Mouse (Mus musculus) kidney, adult 2 months (tissue): ENCODE results near the gene Sh3kbp1. TPM values are rescaled to one million over a fixed set of nuclear protein-coding genes. Genes with fewer than 3 reads are reported as not detected.
A peak's percentile ranks its signal among the peaks of the same experiment; 100 is the strongest.

Experiments
- DNase-seq: peaks from one replicate; pipeline ENCODE4 v3.0.0; 2021
- H3K27ac ChIP-seq: fragments of 200-500 bp; 2 replicates; pipeline ENCODE4 v1.5.1; 2012; ENCODE audit warnings: low read depth, low read length, control low read depth, inconsistent platforms; ENCODE audit not compliant: insufficient read depth
- H3K27me3 ChIP-seq: fragments of 200-500 bp; replicated peaks from 2 replicates; pipeline ENCODE4 v1.6.1; 2012; ENCODE audit warnings: mild to moderate bottlenecking, moderate library complexity, low read length, inconsistent platforms; ENCODE audit not compliant: control insufficient read depth, insufficient read depth
- H3K36me3 ChIP-seq: fragments of 200-500 bp; 2 replicates; pipeline ENCODE4 v1.6.1; 2012; ENCODE audit warnings: mild to moderate bottlenecking, moderate library complexity, low read length, inconsistent platforms; ENCODE audit not compliant: control insufficient read depth, insufficient read depth
- H3K4me1 ChIP-seq: fragments of 200-500 bp; 2 replicates; pipeline ENCODE4 v1.6.1; 2011; ENCODE audit warnings: low read length; ENCODE audit not compliant: control insufficient read depth, insufficient read depth
- H3K4me3 ChIP-seq: fragments of 200-500 bp; 2 replicates; pipeline ENCODE4 v1.5.1; 2011; ENCODE audit warnings: mild to moderate bottlenecking, low read depth, low read length, control low read depth; ENCODE audit not compliant: insufficient read depth
- CTCF ChIP-seq: fragments of 200-500 bp; conservative IDR thresholded peaks from 2 replicates; pipeline ENCODE4 v1.5.1; 2011; ENCODE audit warnings: low read depth, mild to moderate bottlenecking, control low read depth, low read length, moderate library complexity, mixed read lengths; ENCODE audit not compliant: insufficient read depth, insufficient read length
- POLR2A ChIP-seq: fragments of 200-500 bp; IDR thresholded peaks from one replicate; pipeline ENCODE4 v1.6.1; 2011; ENCODE audit warnings: low read depth, low read length, control low read depth
- WGBS: fragments of 180-500 bp; shearing (Covaris S2); methylation state at CpG from one replicate; pipeline ENCODE4 v1.1.7; 2018; 5-methylcytosine and 5-hydroxymethylcytosine counted together
- polyA plus RNA-seq: library from polyadenylated mRNA; depleted of rRNA; stranded (reverse); fragments of >200 nt; gene quantifications from 2 replicates; pipeline ENCODE4 v1.2.3, GENCODE M21; 2012

Sh3kbp1 gene
- polyA plus RNA-seq, 1 experiment: 9.4 TPM

- no peaks in the 10 kb centered on the region for H3K36me3 ChIP-seq
- WGBS: 3% methylated on average over 54 of the region's 56 CpGs
- no peak overlapping the region for H3K27ac ChIP-seq
- peak; percentile 12 for DNase-seq
- no peaks in the 10 kb centered on the region for H3K4me1 ChIP-seq
- TF ChIP-seq CTCF (no peak), POLR2A (no peak)
- peak overlapping the region; percentile 70 for H3K4me3 ChIP-seq
- H3K27me3 ChIP-seq: no peaks in the 10 kb centered on the region
Measured at GRCm38 (mm10) chrX:159627588-159628566, 805 bp downstream of the Sh3kbp1 start.

- no peak for DNase-seq
- no peaks in the 10 kb centered on the region for H3K36me3 ChIP-seq
- no peaks in the 10 kb centered on the region for H3K4me1 ChIP-seq
- H3K4me3 ChIP-seq: no peak overlapping the region
- H3K27ac ChIP-seq: no peak overlapping the region
- TF ChIP-seq CTCF (no peak), POLR2A (no peak)
- no peaks in the 10 kb centered on the region for H3K27me3 ChIP-seq
- 53% methylated on average over 4 of the region's 4 CpGs for WGBS
Measured at GRCm38 (mm10) chrX:159628629-159629028, 1.6 kb downstream of the Sh3kbp1 start.

- no peak overlapping the region for H3K27ac ChIP-seq
- no peaks in the 10 kb centered on the region for H3K4me1 ChIP-seq
- DNase-seq: no peak
- H3K4me3 ChIP-seq: no peak overlapping the region
- no peaks in the 10 kb centered on the region for H3K36me3 ChIP-seq
- H3K27me3 ChIP-seq: no peaks in the 10 kb centered on the region
- TF ChIP-seq POLR2A: no peak
- no peak for TF ChIP-seq CTCF
- 67% methylated on average over 2 of the region's 2 CpGs for WGBS
Measured at GRCm38 (mm10) chrX:159629203-159629602, 2.1 kb downstream of the Sh3kbp1 start.

- Histone ChIP-seq H3K36me3 (no peaks in the 10 kb centered on the region), H3K4me1 (no peaks in the 10 kb centered on the region), H3K27ac (no peak overlapping the region), H3K27me3 (no peaks in the 10 kb centered on the region), H3K4me3 (no peak overlapping the region)
- DNase-seq: no peak
- WGBS: 81% methylated on average over 4 of the region's 4 CpGs
- TF ChIP-seq CTCF: no peak
- TF ChIP-seq POLR2A: no peak
Measured at GRCm38 (mm10) chrX:159638500-159639227, 11.6 kb downstream of the Sh3kbp1 start.

GRCm38 (mm10) chrX:159639991-159640390, 12.9 kb downstream of the Sh3kbp1 start:
- DNase-seq: no peak
- 71% methylated on average over 4 of the region's 4 CpGs for WGBS

GRCm38 (mm10) chrX:159645314-159645713, 18.2 kb downstream of the Sh3kbp1 start:
- H3K4me3 ChIP-seq: no peak overlapping the region
- H3K27me3 ChIP-seq: no peaks in the 10 kb centered on the region
- WGBS: 84% methylated on average over 3 of the region's 3 CpGs
- H3K27ac ChIP-seq: no peak overlapping the region
- no peaks in the 10 kb centered on the region for H3K36me3 ChIP-seq
- no peak for DNase-seq
- TF ChIP-seq CTCF: no peak
- TF ChIP-seq POLR2A: no peak
- no peaks in the 10 kb centered on the region for H3K4me1 ChIP-seq

More at GRCm38 (mm10) chrX:159639991-159640390, 12.9 kb downstream of the Sh3kbp1 start:
- H3K27ac ChIP-seq: no peak overlapping the region
- H3K36me3 ChIP-seq: no peaks in the 10 kb centered on the region
- H3K4me3 ChIP-seq: no peak overlapping the region
- no peaks in the 10 kb centered on the region for H3K4me1 ChIP-seq
- TF ChIP-seq CTCF: no peak
- TF ChIP-seq POLR2A: no peak
- no peaks in the 10 kb centered on the region for H3K27me3 ChIP-seq

GRCm38 (mm10) chrX:159647564-159647963, 20.5 kb downstream of the Sh3kbp1 start:
- WGBS: 89% methylated on average over 5 of the region's 5 CpGs
- DNase-seq: no peak
- H3K4me3 ChIP-seq: no peak overlapping the region
- no peak overlapping the region for H3K27ac ChIP-seq
- no peaks in the 10 kb centered on the region for H3K36me3 ChIP-seq
- H3K27me3 ChIP-seq: no peaks in the 10 kb centered on the region
- 0 out of 2 replicates have a peak, but pooled peaks cover 5% of the 10 kb centered on the region for H3K4me1 ChIP-seq
- TF ChIP-seq CTCF (no peak), POLR2A (no peak)
